Mouse (Mus musculus) lung, postnatal 25 days (tissue): ENCODE data around the gene Sema3b.

ENCODE experiments used
- DNase-seq: peaks from one replicate; pipeline ENCODE4 v3.0.0; 2022; ENCODE audit warnings: low spot score

Sema3b gene

DNA sequence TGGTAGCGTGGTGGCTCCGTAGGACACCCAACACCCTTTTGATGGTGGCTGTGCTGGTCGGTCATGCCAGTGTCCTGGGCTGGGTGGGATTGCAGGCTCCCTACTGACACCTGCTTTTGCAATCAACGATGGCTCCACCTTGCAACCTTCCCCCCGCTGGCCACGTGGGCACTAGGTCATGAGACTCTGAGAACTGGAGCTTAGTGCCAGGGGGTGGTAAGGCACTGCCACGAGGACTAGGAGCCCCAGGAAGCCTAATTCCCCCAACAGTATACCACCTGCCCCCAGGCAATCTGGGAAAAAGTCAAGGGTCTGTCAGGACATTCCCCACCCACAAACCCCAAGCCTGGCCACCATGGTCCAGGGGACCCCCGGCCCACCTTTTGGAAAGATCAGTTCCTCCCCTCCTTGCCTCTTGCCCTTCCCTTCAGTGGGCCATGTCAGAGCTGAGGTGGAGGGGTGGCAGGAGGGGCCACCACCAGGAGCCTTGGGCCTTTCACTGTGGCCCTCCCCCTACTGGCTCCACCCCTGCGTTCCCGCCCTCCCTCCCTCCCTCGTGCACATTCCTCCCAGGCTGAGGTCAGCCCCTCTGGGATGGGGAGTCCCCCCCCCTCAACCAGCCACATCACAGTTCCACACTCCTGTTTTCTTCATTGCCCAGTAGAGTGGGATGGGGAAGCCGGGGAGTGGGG is at the start of gene Sema3b:
TSS of gene Sema3b (minus strand) at position 489 of the 692 bp plus-strand sequence.
- DNase-seq: no peak

DNA sequence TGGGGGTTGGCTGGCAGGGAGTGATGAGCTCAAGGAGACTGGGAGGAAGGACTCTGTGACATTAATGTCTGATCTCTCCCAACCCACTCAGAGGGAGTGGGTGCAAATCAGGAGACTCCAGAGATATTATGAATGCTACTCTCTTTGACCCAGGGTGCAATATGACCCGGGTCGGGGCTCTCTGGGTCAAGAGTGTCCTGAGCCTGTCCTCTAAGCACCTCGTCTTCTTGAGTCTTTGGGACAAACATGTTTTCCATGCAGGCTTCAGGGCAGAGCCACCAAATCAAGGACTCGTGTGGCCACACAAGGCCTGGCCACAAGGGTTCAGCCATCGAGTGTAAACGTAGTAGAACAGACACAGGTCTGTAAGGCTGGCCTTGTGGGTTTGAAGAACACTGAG is 49.1 kb upstream of the Sema3b start:
- DNase-seq: no peak

DNA sequence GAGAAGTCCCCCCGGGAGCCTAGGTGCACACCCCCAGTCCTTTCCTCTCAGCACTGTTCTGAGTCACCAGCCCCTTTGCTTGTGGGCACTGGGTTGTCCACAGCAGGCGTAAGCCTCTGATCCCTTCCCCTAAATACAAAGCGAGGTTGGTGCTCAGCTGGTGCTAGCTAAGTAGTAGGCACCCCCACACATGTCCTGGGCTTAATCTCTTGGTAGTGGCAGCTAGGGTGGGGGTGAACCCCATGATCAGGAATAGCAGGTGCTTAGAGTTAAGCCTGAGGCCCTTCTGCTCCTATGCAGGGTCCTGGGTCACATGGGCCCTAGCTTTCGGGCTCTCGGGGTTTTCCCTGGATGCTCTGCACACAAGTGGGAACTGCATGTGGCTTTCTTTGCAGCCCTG is 48.1 kb upstream of the Sema3b start:
- no peak for DNase-seq

DNA sequence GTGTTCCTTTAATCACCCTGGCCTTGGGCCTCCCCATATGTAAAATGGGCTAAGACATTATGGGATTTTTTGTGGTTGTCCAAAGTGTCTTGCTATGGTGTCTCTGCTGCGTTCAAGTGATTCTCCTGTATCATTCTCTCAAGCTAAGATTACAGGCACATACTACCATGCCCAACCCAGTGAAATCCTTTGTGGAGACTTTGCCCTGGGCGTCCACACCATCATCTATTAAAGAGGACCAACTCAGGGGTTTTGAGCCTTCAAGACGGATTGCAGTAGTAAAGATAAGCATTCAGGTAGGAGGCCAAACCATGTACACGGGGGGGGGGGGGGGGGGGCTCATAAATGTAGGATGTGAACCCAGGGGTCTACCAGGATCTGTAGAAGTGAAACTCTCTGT is 45.6 kb upstream of the Sema3b start:
- DNase-seq: no peak

DNA sequence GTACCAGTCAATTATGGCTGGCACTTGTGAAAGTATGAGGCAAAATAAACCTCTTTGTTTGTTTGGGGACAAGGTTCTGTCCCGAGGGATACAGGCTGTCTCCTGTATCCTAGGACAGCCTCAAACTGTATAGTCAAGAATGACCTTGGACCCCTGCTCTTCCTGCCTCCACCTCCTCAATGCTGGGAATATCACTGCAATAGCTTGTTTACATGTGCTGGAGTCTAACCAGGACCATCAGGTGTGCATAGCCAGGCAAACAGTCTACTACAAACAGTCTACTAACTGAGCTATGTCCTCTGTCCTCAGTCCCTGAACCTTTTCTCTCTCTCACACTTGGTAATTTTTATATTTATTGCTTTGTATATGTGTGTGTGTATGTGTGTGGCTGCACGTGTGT is 44.4 kb upstream of the Sema3b start:
- DNase-seq: no peak

DNA sequence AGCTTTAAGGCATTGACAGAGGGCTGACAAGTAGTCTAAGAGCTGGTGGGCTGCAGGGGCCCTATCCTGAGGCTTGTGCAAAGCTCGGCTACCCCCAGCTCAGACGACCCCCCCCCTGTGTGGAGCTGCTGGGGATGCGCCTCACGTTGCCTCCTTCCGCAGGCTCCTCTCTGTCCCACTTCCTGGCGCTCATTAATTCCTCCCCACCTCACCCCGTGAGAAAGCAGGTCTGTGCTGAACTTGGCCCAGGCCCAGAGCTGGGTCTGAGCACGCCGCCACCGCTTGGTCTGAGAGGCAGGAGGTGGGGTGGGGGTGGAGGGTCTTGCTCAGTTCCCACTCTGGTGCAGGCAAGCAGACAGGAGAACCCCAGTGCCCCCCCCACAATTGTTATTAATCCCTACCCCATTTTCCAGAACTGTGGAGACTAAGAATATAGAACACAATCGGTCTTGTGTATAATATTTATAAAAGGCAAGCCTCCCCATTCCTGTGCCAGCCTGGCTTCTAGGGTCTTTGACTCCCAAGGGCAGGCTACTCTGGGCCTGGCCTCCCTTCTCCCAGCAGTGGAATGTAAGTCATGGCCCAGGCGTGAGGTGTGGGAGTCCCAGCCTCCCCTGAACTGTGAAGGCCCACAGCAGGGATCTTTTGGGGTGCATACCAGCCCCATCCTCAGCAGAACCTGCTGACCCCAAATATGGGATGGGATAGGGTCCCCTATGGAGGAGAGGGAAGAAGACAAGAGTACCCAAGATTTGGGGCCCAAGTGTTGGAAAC is 41.9 kb upstream of the Sema3b start:
- DNase-seq: no peak

DNA sequence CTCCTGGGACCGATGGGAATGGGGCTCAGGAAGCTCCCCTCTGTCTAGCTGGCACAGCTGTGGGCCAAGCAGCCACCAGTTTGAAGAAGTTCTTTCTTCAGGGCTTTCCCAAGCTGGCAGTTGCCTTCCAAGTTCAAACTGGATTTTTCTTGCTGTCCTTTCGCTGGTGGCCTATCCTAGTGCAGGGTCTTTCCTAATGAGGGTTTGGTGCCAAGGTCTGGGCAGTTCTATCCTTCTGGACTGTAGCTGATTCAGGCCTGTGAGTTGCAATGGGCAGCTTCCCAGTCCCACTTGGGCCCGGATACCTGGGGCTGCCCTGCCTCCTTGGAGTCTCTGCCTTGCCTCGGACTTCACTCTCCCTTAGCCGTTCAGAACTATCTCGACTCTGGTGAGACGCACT is 41.2 kb upstream of the Sema3b start:
- no peak for DNase-seq

DNA sequence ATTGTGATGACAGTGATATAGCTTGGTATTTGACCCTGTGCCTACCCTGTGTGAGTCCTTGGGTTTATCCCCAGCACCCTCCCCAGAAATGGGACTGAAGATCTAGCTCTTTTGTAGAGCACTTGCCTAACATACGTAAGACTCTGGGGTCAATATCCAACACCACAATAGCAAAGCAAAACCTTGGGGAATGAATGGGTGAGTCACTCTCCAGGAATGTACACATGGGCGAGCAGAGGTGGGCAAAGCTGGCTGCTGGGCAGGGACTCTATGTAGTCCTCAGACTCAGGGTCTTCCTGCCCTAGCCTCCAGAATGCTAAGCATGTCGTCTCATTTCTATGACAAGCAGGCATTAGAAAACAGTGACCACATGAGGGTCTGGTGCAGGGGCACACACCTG is 39.7 kb upstream of the Sema3b start:
- DNase-seq: no peak

DNA sequence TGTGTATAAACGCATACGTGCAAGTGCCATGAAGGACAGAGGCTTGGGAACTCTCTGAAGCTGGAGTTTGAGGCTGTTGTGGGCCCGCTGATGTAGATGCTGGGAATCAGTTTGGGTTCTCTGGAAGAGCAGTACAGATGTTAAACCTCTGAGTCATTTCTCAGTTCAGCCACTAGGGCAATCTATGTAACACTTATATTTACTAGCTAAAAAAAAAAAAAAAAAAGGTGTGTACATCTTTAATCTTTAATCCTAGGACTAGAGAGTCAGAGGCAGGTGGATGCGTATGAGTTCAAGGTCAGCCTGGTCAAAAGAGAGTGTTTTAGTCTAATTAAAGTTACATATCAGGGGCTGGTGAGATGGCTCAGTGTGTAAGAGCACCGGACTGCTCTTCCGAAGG is 37.9 kb upstream of the Sema3b start:
- no peak for DNase-seq

DNA sequence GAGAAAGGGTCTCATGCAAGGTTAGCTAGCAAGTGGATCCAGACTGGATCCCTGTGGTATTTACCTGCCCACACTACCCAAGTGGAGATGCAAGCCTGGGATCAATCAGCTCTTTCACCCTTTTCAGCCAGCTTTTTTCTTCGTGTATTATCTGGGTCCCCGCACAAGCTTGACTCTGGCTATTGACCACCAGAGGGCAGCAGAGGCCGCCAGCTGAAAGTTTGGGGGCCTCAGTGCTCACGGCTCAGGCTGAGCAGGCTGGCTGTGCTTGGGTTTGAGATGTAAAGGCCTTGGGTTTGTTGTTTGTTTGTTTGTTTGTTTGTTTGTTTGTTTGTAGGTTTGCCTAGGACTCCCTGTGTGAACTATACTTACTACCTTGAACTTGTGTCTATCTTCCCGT is 36.5 kb upstream of the Sema3b start:
- peak; percentile 76 for DNase-seq

DNA sequence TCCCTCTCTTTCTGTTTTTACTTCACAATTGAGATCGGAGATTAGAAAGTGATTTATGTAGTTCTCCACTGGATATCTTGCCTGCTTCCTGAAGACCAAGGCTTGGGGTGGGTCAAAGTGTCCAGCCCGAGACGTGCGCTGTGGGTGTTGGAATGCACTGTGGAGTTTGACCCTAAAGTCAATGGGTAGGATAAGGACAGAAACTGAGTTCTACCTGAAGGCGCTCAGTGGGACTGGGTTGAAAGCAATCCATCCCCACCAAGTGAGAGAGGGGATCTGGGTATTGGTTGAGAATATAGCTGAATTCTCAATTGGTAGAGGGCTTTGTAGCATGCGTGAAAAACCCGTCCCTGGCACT is 36.1 kb upstream of the Sema3b start:
- DNase-seq: no peak

DNA sequence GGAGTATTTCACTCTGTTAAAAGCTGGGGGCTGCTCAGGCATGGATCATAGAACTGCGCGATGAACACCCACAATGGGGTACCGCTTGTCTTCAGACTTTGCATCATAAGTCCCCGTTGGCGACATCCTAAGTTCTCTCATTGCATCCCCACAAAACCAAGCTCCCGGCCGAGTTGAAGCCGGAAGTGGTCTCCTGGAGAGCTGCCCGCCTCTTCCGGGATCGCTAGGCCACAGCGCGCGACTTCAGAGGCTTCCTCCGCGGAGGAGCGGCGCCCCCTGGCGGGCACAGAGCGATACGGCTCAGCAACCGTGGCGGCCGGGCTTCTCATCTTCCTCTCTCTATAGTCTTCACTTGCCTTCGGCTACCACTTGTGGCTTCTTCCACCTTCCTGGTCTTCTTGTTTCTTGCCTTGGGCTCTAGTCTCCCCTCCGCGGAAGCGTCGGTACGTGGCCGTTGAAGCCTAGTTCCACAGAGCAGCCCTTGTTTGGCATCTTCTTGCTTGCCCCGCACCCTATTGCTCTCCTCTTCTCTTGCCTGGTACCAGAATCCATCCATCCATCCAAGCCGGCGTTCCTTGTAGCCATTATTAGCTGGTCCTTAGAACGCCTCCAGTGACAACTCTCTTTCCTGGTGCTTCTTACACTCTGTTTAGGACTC is 35.6 kb upstream of the Sema3b start:
- peak; percentile 91 for DNase-seq

DNA sequence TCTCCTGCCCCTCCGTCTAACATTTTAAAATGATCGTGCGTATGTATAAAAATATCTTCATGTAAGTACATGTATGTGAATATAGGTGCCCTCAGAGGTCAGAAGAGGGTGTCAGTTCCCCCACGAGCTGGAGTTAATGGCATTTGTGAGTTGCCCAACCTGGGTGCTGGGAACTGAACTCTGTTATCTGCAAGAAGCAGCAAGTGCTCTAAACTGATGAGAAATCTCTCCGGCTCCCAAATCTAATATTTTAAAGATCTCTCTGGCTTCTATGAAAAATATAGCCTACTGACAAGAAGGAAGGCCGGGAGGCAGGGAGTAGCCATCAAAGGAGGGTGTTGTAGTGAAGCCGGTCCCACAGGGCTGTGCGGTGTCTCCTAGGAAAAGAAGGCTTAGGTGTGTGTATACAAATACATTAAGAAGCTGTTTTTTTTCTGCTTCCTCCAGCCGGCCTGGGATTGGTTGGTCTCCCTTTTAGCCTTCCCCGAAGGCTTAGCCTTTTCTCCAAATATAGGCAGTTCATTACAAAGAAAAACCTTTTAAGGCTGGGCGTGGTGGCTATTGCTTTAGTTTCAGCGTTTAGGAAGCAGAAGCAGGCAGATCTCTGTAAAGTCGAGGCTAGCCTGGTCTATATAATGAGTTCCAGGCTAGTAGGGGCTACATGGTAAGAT is 34.6 kb upstream of the Sema3b start:
- DNase-seq: no peak

DNA sequence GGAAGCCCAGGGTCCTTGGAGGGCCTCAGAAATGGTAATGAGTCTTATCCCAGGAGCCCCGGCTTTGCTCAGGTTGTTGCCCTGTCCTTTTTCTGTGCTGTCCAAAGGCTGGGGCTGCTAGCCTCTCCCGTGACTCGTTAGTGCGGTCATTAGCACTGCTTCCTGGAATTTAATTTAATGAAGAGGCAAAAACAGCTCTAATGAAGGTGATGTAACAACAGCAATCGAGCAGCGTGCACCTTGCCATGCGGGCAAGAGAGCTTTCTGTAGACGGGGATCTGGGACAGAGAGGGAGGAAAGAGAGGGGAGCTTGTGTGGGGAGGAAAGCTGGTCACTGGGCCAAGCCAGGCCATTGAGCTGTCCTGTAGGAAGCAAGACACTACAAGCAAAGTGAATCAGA is 32.6 kb upstream of the Sema3b start:
- DNase-seq: no peak

DNA sequence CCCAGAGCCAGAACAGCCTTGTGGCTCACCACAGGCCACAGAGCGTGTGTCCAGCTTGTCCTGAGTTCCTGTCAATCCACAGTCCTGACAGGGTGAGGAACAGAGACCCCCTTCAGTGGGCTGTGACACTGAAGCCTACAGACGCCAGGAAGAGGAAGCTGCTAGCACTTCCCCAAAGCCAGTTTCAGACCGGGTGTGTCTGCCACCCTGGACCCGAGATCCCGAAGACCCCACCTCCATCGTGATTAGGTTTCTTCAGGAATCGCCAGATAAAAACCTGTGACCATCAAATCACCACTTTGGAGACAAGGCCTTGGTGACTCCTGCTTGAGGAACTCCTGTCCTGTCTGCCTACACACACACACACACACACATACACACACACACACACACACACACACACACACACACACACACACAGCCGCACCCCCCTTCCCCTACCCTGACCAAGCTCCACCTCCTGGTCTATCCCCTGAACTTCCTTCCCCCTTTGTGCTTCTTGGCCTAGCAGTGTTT is 31.3 kb upstream of the Sema3b start:
- no peak for DNase-seq

DNA sequence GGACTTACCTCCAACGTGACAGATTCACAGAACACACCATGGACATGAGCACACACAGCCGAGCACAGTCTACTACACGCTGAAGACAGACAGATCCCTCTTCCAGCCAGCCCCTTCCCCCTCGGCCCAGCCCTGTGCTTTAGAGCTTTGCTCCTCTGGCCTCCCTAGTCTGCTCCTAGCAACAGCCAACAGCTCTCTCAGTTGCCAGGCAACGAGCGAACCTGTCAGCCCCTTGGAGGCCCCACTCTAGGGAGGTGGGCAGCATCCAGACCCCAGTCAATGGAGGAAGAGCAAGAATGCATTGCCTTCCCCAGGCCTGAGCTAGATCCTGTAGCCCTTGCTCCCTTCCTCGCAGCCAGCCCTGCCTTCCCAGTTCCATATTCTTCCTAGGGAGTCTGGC is 28.0 kb upstream of the Sema3b start:
- DNase-seq: no peak

DNA sequence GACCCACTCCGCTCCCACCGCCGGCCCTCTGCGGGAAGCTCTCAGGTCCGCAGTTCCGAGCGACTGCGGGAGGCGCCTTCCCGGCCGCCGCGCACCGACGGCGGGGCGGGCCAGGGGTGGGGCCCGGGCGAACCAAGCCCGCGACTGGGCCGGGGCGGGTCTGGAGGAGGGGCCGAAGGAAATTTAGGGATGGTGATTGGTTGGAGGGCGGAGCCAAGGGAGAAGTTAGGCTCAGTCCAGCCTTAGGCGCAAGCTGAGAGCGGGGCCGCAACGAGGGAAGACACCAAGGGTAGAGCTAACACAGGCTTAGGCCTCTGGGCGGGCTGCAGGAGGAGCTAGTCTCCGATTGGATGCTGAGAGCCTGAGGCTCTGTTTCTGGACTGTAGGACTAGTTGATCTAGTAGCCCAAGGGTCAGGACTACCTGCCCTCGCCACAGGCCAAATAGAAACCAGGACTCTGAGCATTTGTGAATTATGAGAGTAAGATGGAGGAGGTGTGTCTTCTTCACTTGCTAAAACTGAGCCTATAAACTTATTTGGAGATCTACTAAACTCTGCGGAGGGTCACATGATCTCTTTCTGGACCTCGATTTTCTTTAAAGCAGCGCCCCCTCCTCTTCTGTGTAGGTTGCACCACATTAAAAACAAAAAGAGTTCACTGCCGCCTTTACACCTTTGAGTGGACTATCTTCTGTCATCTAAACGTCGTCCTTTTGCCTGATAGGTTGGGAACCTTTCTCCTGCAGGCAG is 26.4 kb upstream of the Sema3b start, which contains the start of gene Gnai2:
TSS of gene Gnai2 (minus strand) at position 89 of the 750 bp plus-strand sequence.
- DNase-seq: peak; percentile 99

DNA sequence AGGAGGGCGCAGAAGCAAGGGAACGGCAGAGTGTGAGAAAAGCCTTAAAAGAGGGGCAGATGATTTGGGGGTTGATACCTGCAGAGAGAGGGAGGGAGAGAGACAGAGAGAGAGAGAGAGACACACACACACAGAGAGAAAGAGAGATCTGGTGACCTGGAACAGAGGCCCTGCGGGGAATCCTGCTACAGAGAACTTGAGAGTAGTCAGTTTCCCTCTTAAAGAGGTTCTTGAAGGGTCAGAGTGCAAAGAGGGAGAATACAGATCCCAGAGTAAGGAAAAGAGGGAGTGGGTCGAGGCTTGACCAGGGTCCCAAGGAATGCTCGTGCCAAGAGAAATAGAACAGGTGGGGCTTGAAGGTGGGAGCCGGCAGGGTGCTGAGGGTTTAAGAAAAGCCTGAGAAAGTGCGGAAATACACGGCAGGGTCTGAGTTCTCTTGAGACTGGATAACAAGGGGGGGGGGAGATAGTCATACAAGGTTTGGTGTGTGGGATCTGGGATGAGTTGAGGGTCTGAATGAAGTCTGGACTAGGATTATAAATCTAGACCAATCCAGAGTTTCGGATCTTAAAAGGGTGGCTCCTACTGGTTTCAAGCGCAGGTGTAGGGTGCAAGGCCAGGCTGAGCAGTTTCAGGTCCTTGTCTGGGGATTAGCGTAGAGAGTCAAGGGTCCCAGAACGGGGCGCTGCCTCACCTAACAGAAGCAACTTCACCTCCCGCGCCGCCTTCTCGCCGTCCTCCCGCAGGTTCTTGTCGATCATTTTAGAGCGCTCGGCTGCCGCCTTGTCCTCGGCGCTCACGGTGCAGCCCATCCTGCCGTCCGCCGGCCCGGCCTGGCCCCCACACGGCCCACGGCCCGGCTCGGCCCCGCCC is 25.6 kb upstream of the Sema3b start:
- no peak for DNase-seq

DNA sequence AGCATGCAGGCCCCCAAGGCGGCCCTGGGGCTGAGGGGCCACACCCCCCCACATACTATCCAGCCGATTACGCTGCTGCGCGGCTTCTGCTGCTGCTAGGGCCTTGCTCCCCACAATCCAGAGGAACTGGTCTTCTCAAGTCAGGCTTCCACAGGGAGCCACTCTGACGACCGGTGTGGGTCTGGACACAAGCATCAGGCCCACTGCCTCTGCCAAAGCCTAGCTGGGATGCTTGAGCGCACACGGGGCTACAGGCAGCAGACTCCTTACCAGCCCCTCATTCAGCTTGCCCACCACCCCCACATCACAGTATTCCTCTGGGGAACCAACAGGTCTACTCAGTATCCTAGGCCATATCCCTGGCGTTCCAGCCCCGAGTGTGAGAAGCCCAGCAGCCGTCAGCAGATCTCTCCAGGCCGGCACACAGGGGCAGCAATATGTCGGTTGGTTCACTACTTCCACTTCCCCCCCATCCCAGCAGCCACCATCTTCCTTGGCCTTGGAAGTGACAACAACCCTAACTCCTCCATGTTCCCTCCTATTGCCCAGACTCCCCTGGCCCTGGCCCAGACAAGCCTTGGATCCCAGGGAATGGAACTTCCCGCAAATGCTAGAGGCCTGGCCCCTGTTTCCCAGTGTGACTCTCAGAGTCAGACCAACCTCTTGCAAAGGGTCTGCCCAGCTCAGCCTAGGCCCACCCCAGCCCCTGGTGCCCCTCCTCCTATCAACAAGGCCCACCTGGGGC is 24.8 kb upstream of the Sema3b start:
- DNase-seq: no peak

DNA sequence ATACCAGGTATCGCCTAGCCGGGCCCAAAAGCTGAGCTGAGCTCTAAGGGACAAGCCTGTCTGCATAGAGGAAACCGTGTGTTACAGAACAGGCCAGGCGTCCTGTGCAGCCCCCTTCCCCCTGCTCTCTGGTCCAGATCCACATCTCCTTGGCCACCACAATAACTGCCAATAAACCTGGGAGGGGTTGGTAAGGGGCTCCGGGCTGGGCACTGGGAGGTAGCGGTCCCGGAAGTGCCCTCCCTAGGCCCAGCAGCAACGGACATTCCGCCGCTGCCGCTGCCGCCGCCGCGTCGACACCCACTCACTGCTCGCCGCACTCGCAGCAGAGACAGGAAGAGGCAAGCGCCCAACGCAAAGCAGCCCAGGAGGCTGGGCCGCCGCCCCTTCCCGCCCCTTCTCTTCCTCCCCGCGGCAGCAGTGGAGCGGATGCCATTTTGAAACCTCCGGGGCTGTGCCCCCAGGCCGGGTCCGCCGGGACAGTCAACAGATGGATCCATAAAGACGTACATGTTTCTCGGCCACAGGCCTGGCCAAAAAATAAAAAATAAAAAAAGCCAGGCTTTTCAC is 24.1 kb upstream of the Sema3b start:
- peak; percentile 90 for DNase-seq
